Mouse (Mus musculus) heart, postnatal 0 days (tissue): ENCODE measurements around the gene Tmem147. TPM values are rescaled to one million over a fixed set of nuclear protein-coding genes. Genes with fewer than 3 reads are reported as not detected.

Source experiments
- ATAC-seq: fragments of 200-750 bp; cut with Nextera tagmentation; 2 replicates; pipeline ENCODE4 v1.8.0; 2017; ENCODE audit warnings: low read depth, moderate number of reproducible peaks, moderate library complexity; ENCODE audit not compliant: insufficient read depth
- DNase-seq: peaks from one replicate; pipeline ENCODE4 v3.0.0-alpha.2; 2016; ENCODE audit warnings: low spot score
- H3K27ac ChIP-seq: fragments of 300-500 bp; sonication (generic); 2 replicates; pipeline ENCODE4 v1.5.1; 2014; ENCODE audit warnings: low read depth, mild to moderate bottlenecking
- H3K27me3 ChIP-seq: fragments of 300-500 bp; sonication (generic); 2 replicates; pipeline ENCODE4 v1.6.1; 2014; ENCODE audit warnings: low read length, mixed read lengths; ENCODE audit not compliant: control insufficient read depth, insufficient read depth
- H3K36me3 ChIP-seq: fragments of 300-500 bp; sonication (generic); replicated peaks from 2 replicates; pipeline ENCODE4 v1.6.1; 2014; ENCODE audit warnings: low read length, mixed read lengths; ENCODE audit not compliant: control insufficient read depth, insufficient read depth
- H3K4me1 ChIP-seq: fragments of 300-500 bp; sonication (generic); 2 replicates; pipeline ENCODE4 v1.6.1; 2014; ENCODE audit warnings: antibody characterized with exemption; ENCODE audit not compliant: control insufficient read depth, insufficient read depth
- H3K4me2 ChIP-seq: fragments of 300-500 bp; sonication (generic); 2 replicates; pipeline ENCODE4 v1.6.1; 2014; ENCODE audit warnings: low read depth, mild to moderate bottlenecking, low read length, moderate library complexity
- H3K4me3 ChIP-seq: fragments of 300-500 bp; sonication (generic); 2 replicates; pipeline ENCODE4 v1.5.1; 2014; ENCODE audit warnings: low read depth, low read length
- H3K9ac ChIP-seq: fragments of 300-500 bp; sonication (generic); replicated peaks from 2 replicates; pipeline ENCODE4 v1.6.1; 2014; ENCODE audit warnings: low read depth, low read length, mixed read lengths
- H3K9me3 ChIP-seq: fragments of 300-500 bp; sonication (generic); replicated peaks from 2 replicates; pipeline ENCODE4 v1.6.1; 2016; ENCODE audit warnings: low read length; ENCODE audit not compliant: control insufficient read depth
- CTCF ChIP-seq: IDR thresholded peaks from 2 replicates; pipeline ENCODE4 v1.5.1; 2016; ENCODE audit warnings: antibody characterized with exemption, control low read depth, low read depth
- EP300 ChIP-seq: IDR thresholded peaks from 2 replicates; pipeline ENCODE4 v1.6.1; 2016; ENCODE audit warnings: antibody characterized with exemption, low read depth
- WGBS: fragments of 180-500 bp; shearing (Covaris S2); extraction: QIAGEN DNeasy Blood & Tissue Kit; methylation state at CpG from one replicate; pipeline ENCODE4 v1.1.7; 2014; 5-methylcytosine and 5-hydroxymethylcytosine counted together
- polyA plus RNA-seq: library from polyadenylated mRNA; unstranded; fragments of >200 nt; fragmentation: Nextera tagmentation; extraction: Ambion mirVana; gene quantifications from 2 replicates; pipeline ENCODE4 v1.2.1, GENCODE M21; 2015
- total RNA-seq: library from RNA; depleted of rRNA; stranded (reverse); fragments of >200 nt; gene quantifications from 2 replicates; pipeline ENCODE4 v1.2.3, GENCODE M21; 2014; ENCODE audit warnings: low replicate concordance; rRNA removed

Tmem147 gene
- total and polyA plus RNA-seq, 2 experiments from 2014 or later = 228 to 283 TPM

DNA sequence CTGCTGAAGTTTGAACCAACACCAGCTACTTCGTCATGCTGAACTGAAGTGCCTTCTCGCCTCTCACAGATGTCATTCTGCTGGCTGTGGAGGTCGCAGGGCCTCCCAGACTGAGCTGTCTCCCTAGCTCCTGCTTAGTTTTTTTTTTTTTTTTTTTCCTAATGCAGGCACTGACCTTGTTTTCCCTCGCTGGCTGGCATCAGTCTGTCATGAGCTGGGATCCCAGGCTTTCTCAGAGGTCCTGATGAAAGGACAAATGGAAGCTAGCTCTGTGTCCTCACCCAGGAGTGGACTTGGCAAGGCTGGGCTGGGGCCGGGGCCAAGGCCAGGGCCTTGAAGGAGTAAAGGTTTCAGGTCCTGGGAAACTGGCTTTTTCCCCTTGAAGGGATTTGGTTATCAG, 47.4 kb downstream of the Tmem147 start:
- TF ChIP-seq CTCF = no peak
- TF ChIP-seq EP300 = no peak
- H3K4me1 ChIP-seq = no peaks in the 10 kb centered on the region
- H3K4me2 ChIP-seq = no peak overlapping the region
- no peaks in the 10 kb centered on the region for H3K27me3 ChIP-seq
- no peak overlapping the region; the same call in 1 of the 2 replicates for H3K27ac ChIP-seq
- DNase-seq = peak; percentile 45
- H3K9me3 ChIP-seq = no peaks in the 10 kb centered on the region; the same call in 1 of the 2 replicates
- no peak overlapping the region for H3K4me3 ChIP-seq
- no peak overlapping the region for H3K9ac ChIP-seq
- 32% methylated on average over 5 of the region's 5 CpGs for WGBS
- no peaks in the 10 kb centered on the region for H3K36me3 ChIP-seq
- peak; percentile 68 for ATAC-seq

DNA sequence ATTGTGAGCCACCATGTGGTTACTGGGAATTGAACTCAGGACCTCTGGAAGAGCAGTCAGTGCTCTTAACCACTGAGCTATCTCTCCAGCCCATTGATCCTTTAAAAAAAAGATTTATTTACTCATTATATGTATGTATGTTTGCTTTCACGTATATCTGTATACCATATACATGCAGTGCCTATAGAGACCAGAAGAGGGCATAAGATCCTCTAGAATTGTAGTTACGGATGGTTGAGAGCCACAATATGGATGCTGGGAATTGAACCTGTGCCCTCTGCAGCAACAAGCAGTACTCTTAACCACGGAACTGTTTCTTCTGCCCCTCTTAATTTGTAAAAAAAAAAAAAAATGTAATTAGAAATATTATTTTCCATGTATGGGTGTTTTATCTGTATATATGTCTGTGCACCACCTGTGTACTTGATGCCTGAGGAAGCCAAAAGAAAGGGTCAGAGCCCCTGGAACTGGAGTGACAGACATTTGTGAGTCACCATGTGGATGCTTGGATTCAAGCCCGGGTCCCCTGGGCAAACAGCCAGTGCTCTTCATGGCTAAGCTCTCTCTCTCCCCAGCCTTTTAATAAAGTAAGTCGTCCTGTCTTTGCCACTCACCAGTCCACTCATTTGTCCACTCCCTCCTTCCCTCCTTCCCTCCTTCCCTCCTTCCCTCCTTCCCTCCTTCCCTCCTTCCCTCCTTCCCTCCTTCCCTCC, 50.9 kb downstream of the Tmem147 start:
- H3K4me1 ChIP-seq = no peaks in the 10 kb centered on the region
- 42% methylated on average over 5 of the region's 5 CpGs for WGBS
- peak; percentile 69 for DNase-seq
- H3K27ac ChIP-seq = no peak overlapping the region
- TF ChIP-seq EP300 (no peak), CTCF (no peak)
- peak; percentile 44; the same call in 1 of the 2 replicates for ATAC-seq
- no peaks in the 10 kb centered on the region; the same call in 1 of the 2 replicates for H3K9me3 ChIP-seq
- no peaks in the 10 kb centered on the region for H3K27me3 ChIP-seq
- H3K36me3 ChIP-seq = no peaks in the 10 kb centered on the region
- no peak overlapping the region for H3K4me2 ChIP-seq
- H3K9ac ChIP-seq = no peak overlapping the region
- no peak overlapping the region for H3K4me3 ChIP-seq

Other genes starting within 250 kb of the Tmem147 start
Only the 30 nearest of the 33 such genes appear.
- 0.31 and 4.3 TPM in 2 replicates for gene Arhgap33, start 194.5 kb downstream of the Tmem147 start, total RNA-seq
- gene Arhgap33, start 194.5 kb downstream of the Tmem147 start, polyA plus RNA-seq = 0.80 and 1.0 TPM in 2 replicates
- 72.0 and 93.3 TPM in 2 replicates for gene Hspb6, start 177.4 kb downstream of the Tmem147 start, total RNA-seq
- gene Hspb6, start 177.4 kb downstream of the Tmem147 start, polyA plus RNA-seq = 339 and 340 TPM in 2 replicates
- 6.5 and 7.1 TPM in 2 replicates for gene Proser3, start 177.2 kb downstream of the Tmem147 start, total RNA-seq
- 2.5 and 3.2 TPM in 2 replicates for gene Proser3, start 177.2 kb downstream of the Tmem147 start, polyA plus RNA-seq
- 11.9 and 19.7 TPM in 2 replicates for gene Lin37, start 169.7 kb downstream of the Tmem147 start, total RNA-seq
- 26.2 and 27.1 TPM in 2 replicates for gene Lin37, start 169.7 kb downstream of the Tmem147 start, polyA plus RNA-seq
- gene U2af1l4, start 166.2 kb downstream of the Tmem147 start, total RNA-seq = 36.9 and 41.9 TPM in 2 replicates
- 120 and 123 TPM in 2 replicates for gene U2af1l4, start 166.2 kb downstream of the Tmem147 start, polyA plus RNA-seq
- 0.08 and 0.61 TPM in 2 replicates for gene Gm49396, start 166.2 kb downstream of the Tmem147 start, total RNA-seq
- 3.0 and 3.4 TPM in 2 replicates for gene Gm49396, start 166.2 kb downstream of the Tmem147 start, polyA plus RNA-seq
- gene Psenen, start 165.9 kb downstream of the Tmem147 start, total RNA-seq = 106 and 130 TPM in 2 replicates
- 130 and 133 TPM in 2 replicates for gene Psenen, start 165.9 kb downstream of the Tmem147 start, polyA plus RNA-seq
- 0.54 and 3.3 TPM in 2 replicates for gene Igflr1, start 164.1 kb downstream of the Tmem147 start, total RNA-seq
- 0.94 and 1.9 TPM in 2 replicates for gene Igflr1, start 164.1 kb downstream of the Tmem147 start, polyA plus RNA-seq
- gene Kmt2b, start 140.8 kb downstream of the Tmem147 start, total RNA-seq = 12.1 and 13.4 TPM in 2 replicates
- gene Kmt2b, start 140.8 kb downstream of the Tmem147 start, polyA plus RNA-seq = 2.9 and 3.2 TPM in 2 replicates
- not detected in 2 replicates for gene Zbtb32, start 130.6 kb downstream of the Tmem147 start, total RNA-seq
- 0.11 and 0.27 TPM in 2 replicates for gene Zbtb32, start 130.6 kb downstream of the Tmem147 start, polyA plus RNA-seq
- 1.1 and 73.4 TPM in 2 replicates for gene Upk1a, start 116.7 kb downstream of the Tmem147 start, total RNA-seq
- gene Upk1a, start 116.7 kb downstream of the Tmem147 start, polyA plus RNA-seq = 0.56 and 0.60 TPM in 2 replicates
- 1,408 and 1,527 TPM in 2 replicates for gene Cox6b1, start 103.4 kb downstream of the Tmem147 start, total RNA-seq
- gene Cox6b1, start 103.4 kb downstream of the Tmem147 start, polyA plus RNA-seq = 4,395 and 4,405 TPM in 2 replicates
- not detected in 2 replicates for gene Etv2, start 93.7 kb downstream of the Tmem147 start, total RNA-seq
- gene Etv2, start 93.7 kb downstream of the Tmem147 start, polyA plus RNA-seq = not detected in 2 replicates
- 93.4 and 114 TPM in 2 replicates for gene Rbm42, start 79.2 kb downstream of the Tmem147 start, total RNA-seq
- 71.3 and 71.6 TPM in 2 replicates for gene Rbm42, start 79.2 kb downstream of the Tmem147 start, polyA plus RNA-seq
- gene Haus5, start 64.5 kb downstream of the Tmem147 start, total RNA-seq = 17.5 and 19.8 TPM in 2 replicates
- 9.5 and 10.5 TPM in 2 replicates for gene Haus5, start 64.5 kb downstream of the Tmem147 start, polyA plus RNA-seq
- not detected in 2 replicates for gene Pmis2, start 57.9 kb downstream of the Tmem147 start, total RNA-seq
- not detected in 2 replicates for gene Pmis2, start 57.9 kb downstream of the Tmem147 start, polyA plus RNA-seq
- 1.5 and 6.6 TPM in 2 replicates for gene 2200002J24Rik, start 30.6 kb downstream of the Tmem147 start, total RNA-seq
- gene 2200002J24Rik, start 30.6 kb downstream of the Tmem147 start, polyA plus RNA-seq = 5.8 and 6.4 TPM in 2 replicates
- not detected in 2 replicates for gene Atp4a, start 17.3 kb downstream of the Tmem147 start, total RNA-seq
- 0.04 TPM in 1 of 2 replicates, not detected in the other for gene Atp4a, start 17.3 kb downstream of the Tmem147 start, polyA plus RNA-seq
- not detected in 2 replicates for gene Gapdhs, start 14.1 kb upstream of the Tmem147 start, total RNA-seq
- gene Gapdhs, start 14.1 kb upstream of the Tmem147 start, polyA plus RNA-seq = 0.16 TPM in 1 of 2 replicates, not detected in the other
- gene Sbsn, start 21.9 kb upstream of the Tmem147 start, total RNA-seq = 0.23 and 4.6 TPM in 2 replicates
- 2.5 and 2.6 TPM in 2 replicates for gene Sbsn, start 21.9 kb upstream of the Tmem147 start, polyA plus RNA-seq
- 1.1 and 8.1 TPM in 2 replicates for gene Dmkn, start 34.2 kb upstream of the Tmem147 start, total RNA-seq
- gene Dmkn, start 34.2 kb upstream of the Tmem147 start, polyA plus RNA-seq = 10.4 and 13.8 TPM in 2 replicates
- not detected in 2 replicates for gene Krtdap, start 58.4 kb upstream of the Tmem147 start, total RNA-seq
- 0.40 and 1.3 TPM in 2 replicates for gene Krtdap, start 58.4 kb upstream of the Tmem147 start, polyA plus RNA-seq
- gene Ffar2, start 94.2 kb upstream of the Tmem147 start, total RNA-seq = not detected in 2 replicates
- 0.05 TPM in 2 replicates for gene Ffar2, start 94.2 kb upstream of the Tmem147 start, polyA plus RNA-seq
- gene Ffar3, start 126.6 kb upstream of the Tmem147 start, total RNA-seq = not detected in 2 replicates
- gene Ffar3, start 126.6 kb upstream of the Tmem147 start, polyA plus RNA-seq = not detected in 2 replicates
- not detected in 2 replicates for gene Ffar1, start 132.0 kb upstream of the Tmem147 start, total RNA-seq
- not detected in 2 replicates for gene Ffar1, start 132.0 kb upstream of the Tmem147 start, polyA plus RNA-seq
- gene Cd22, start 150.8 kb upstream of the Tmem147 start, total RNA-seq = not detected in 2 replicates
- 0.08 and 0.23 TPM in 2 replicates for gene Cd22, start 150.8 kb upstream of the Tmem147 start, polyA plus RNA-seq
- gene Mag, start 185.3 kb upstream of the Tmem147 start, total RNA-seq = 0.38 and 1.2 TPM in 2 replicates
- gene Mag, start 185.3 kb upstream of the Tmem147 start, polyA plus RNA-seq = 0.07 and 0.10 TPM in 2 replicates
- gene Hamp2, start 195.1 kb upstream of the Tmem147 start, total RNA-seq = not detected in 2 replicates
- 0.44 TPM in 1 of 2 replicates, not detected in the other for gene Hamp2, start 195.1 kb upstream of the Tmem147 start, polyA plus RNA-seq
- 42.0 TPM in 1 of 2 replicates, not detected in the other for gene Hamp, start 214.5 kb upstream of the Tmem147 start, total RNA-seq
- gene Hamp, start 214.5 kb upstream of the Tmem147 start, polyA plus RNA-seq = 1.7 and 4.0 TPM in 2 replicates
- 101 and 109 TPM in 2 replicates for gene Usf2, start 227.3 kb upstream of the Tmem147 start, total RNA-seq
- gene Usf2, start 227.3 kb upstream of the Tmem147 start, polyA plus RNA-seq = 16.5 and 16.7 TPM in 2 replicates